Mouse (Mus musculus) heart, postnatal 0 days (tissue): ENCODE data around the gene Iqcf6. TPM values are rescaled to one million over a fixed set of nuclear protein-coding genes. Genes with fewer than 3 reads are reported as not detected.
"Not testable (repeated sequence)": the region's sequence is repeated elsewhere in the genome, so short reads cannot be mapped to it uniquely, and the experiment has no call there.

Source experiments
- ATAC-seq: fragments of 200-750 bp; cut with Nextera tagmentation; 2 replicates; pipeline ENCODE4 v1.8.0; 2017; ENCODE audit warnings: low read depth, moderate number of reproducible peaks, moderate library complexity; ENCODE audit not compliant: insufficient read depth
- DNase-seq: peaks from one replicate; pipeline ENCODE4 v3.0.0-alpha.2; 2016; ENCODE audit warnings: low spot score
- H3K27ac ChIP-seq: fragments of 300-500 bp; sonication (generic); 2 replicates; pipeline ENCODE4 v1.5.1; 2014; ENCODE audit warnings: low read depth, mild to moderate bottlenecking
- H3K27me3 ChIP-seq: fragments of 300-500 bp; sonication (generic); 2 replicates; pipeline ENCODE4 v1.6.1; 2014; ENCODE audit warnings: low read length, mixed read lengths; ENCODE audit not compliant: control insufficient read depth, insufficient read depth
- H3K36me3 ChIP-seq: fragments of 300-500 bp; sonication (generic); replicated peaks from 2 replicates; pipeline ENCODE4 v1.6.1; 2014; ENCODE audit warnings: low read length, mixed read lengths; ENCODE audit not compliant: control insufficient read depth, insufficient read depth
- H3K4me1 ChIP-seq: fragments of 300-500 bp; sonication (generic); 2 replicates; pipeline ENCODE4 v1.6.1; 2014; ENCODE audit warnings: antibody characterized with exemption; ENCODE audit not compliant: control insufficient read depth, insufficient read depth
- H3K4me2 ChIP-seq: fragments of 300-500 bp; sonication (generic); 2 replicates; pipeline ENCODE4 v1.6.1; 2014; ENCODE audit warnings: low read depth, mild to moderate bottlenecking, low read length, moderate library complexity
- H3K4me3 ChIP-seq: fragments of 300-500 bp; sonication (generic); 2 replicates; pipeline ENCODE4 v1.5.1; 2014; ENCODE audit warnings: low read depth, low read length
- H3K9ac ChIP-seq: fragments of 300-500 bp; sonication (generic); replicated peaks from 2 replicates; pipeline ENCODE4 v1.6.1; 2014; ENCODE audit warnings: low read depth, low read length, mixed read lengths
- H3K9me3 ChIP-seq: fragments of 300-500 bp; sonication (generic); replicated peaks from 2 replicates; pipeline ENCODE4 v1.6.1; 2016; ENCODE audit warnings: low read length; ENCODE audit not compliant: control insufficient read depth
- CTCF ChIP-seq: IDR thresholded peaks from 2 replicates; pipeline ENCODE4 v1.5.1; 2016; ENCODE audit warnings: antibody characterized with exemption, control low read depth, low read depth
- EP300 ChIP-seq: IDR thresholded peaks from 2 replicates; pipeline ENCODE4 v1.6.1; 2016; ENCODE audit warnings: antibody characterized with exemption, low read depth
- WGBS: fragments of 180-500 bp; shearing (Covaris S2); extraction: QIAGEN DNeasy Blood & Tissue Kit; methylation state at CpG from one replicate; pipeline ENCODE4 v1.1.7; 2014; 5-methylcytosine and 5-hydroxymethylcytosine counted together
- polyA plus RNA-seq: library from polyadenylated mRNA; unstranded; fragments of >200 nt; fragmentation: Nextera tagmentation; extraction: Ambion mirVana; gene quantifications from 2 replicates; pipeline ENCODE4 v1.2.1, GENCODE M21; 2015
- total RNA-seq: library from RNA; depleted of rRNA; stranded (reverse); fragments of >200 nt; gene quantifications from 2 replicates; pipeline ENCODE4 v1.2.3, GENCODE M21; 2014; ENCODE audit warnings: low replicate concordance; rRNA removed

Gene Iqcf6
- total RNA-seq (not detected in 2 replicates), polyA plus RNA-seq (not detected in 2 replicates)

- no peak for ATAC-seq
- no peak for TF ChIP-seq EP300
- no peak for TF ChIP-seq CTCF
- Histone ChIP-seq H3K27me3 (no peaks in the 10 kb centered on the region), H3K9me3 (no peaks in the 10 kb centered on the region), H3K4me1 (no peaks in the 10 kb centered on the region), H3K4me2 (no peak within 1 kb of the TSS), H3K4me3 (no peak within 1 kb of the TSS), H3K27ac (no peak within 1 kb of the TSS), H3K36me3 (no peaks in the 10 kb centered on the region), H3K9ac (no peak within 1 kb of the TSS)
- 78% methylated on average over 2 of the region's 2 CpGs for WGBS
- DNase-seq, result no peak
Measured at GRCm38 (mm10) chr9:106626282-106626681, at the start of gene Iqcf6. Gene Iqcf6 (plus strand): TSS chr9:106626582.

- Histone ChIP-seq H3K9ac (no peak overlapping the region), H3K9me3 (0 out of 2 replicates have a peak, but pooled peaks cover 4% of the 10 kb centered on the region), H3K27ac (no peak overlapping the region), H3K36me3 (no peaks in the 10 kb centered on the region), H3K4me2 (no peak overlapping the region), H3K4me3 (no peak overlapping the region), H3K27me3 (no peaks in the 10 kb centered on the region), H3K4me1 (no peaks in the 10 kb centered on the region)
- TF ChIP-seq EP300 (no peak), CTCF (no peak)
- 83% methylated on average over 7 of the region's 7 CpGs for WGBS
- no peak for ATAC-seq
- DNase-seq, result no peak
Measured at GRCm38 (mm10) chr9:106580016-106580415, 46.4 kb upstream of the Iqcf6 start.

GRCm38 (mm10) chr9:106582552-106582951 is 43.8 kb upstream of the Iqcf6 start:
- H3K36me3 ChIP-seq, result no peaks in the 10 kb centered on the region
- no peak overlapping the region for H3K4me2 ChIP-seq
- no peaks in the 10 kb centered on the region for H3K4me1 ChIP-seq
- no peak overlapping the region for H3K4me3 ChIP-seq
- DNase-seq, result no peak
- TF ChIP-seq CTCF (no peak), EP300 (no peak)
- 44% methylated on average over 1 of the region's 1 CpGs for WGBS
- no peak overlapping the region for H3K27ac ChIP-seq
- ATAC-seq, result no peak
- no peaks in the 10 kb centered on the region for H3K27me3 ChIP-seq
- no peak overlapping the region for H3K9ac ChIP-seq
- 0 out of 2 replicates have a peak, but pooled peaks cover 4% of the 10 kb centered on the region for H3K9me3 ChIP-seq

GRCm38 (mm10) chr9:106592158-106592557 is 34.2 kb upstream of the Iqcf6 start:
- Histone ChIP-seq H3K9me3 (no peaks in the 10 kb centered on the region), H3K27me3 (no peaks in the 10 kb centered on the region), H3K4me1 (no peaks in the 10 kb centered on the region), H3K36me3 (no peaks in the 10 kb centered on the region), H3K4me3 (no peak overlapping the region), H3K4me2 (no peak overlapping the region), H3K27ac (no peak overlapping the region), H3K9ac (no peak overlapping the region)
- no peak for DNase-seq
- no peak for TF ChIP-seq EP300
- TF ChIP-seq CTCF, result no peak
- no peak for ATAC-seq
- 85% methylated on average over 5 of the region's 5 CpGs for WGBS

- DNase-seq, H3K27me3 ChIP-seq, H3K4me2 ChIP-seq, H3K9me3 ChIP-seq, ATAC-seq, H3K9ac ChIP-seq, H3K27ac ChIP-seq, H3K36me3 ChIP-seq, H3K4me1 ChIP-seq, H3K4me3 ChIP-seq: not testable (repeated sequence)
- 6% methylated on average over 4 of the region's 4 CpGs for WGBS
Measured at GRCm38 (mm10) chr9:106595402-106595801, 31.0 kb upstream of the Iqcf6 start.

GRCm38 (mm10) chr9:106595836-106596235 is 30.5 kb upstream of the Iqcf6 start:
- H3K36me3 ChIP-seq, result no peaks in the 10 kb centered on the region
- no peak overlapping the region for H3K4me2 ChIP-seq
- no peaks in the 10 kb centered on the region for H3K4me1 ChIP-seq
- DNase-seq, result no peak
- H3K9ac ChIP-seq, result no peak overlapping the region
- TF ChIP-seq EP300 (no peak), CTCF (no peak)
- H3K27me3 ChIP-seq, result no peaks in the 10 kb centered on the region
- H3K27ac ChIP-seq, result no peak overlapping the region
- no peak for ATAC-seq
- no peaks in the 10 kb centered on the region for H3K9me3 ChIP-seq
- no peak overlapping the region for H3K4me3 ChIP-seq
- 46% methylated on average over 7 of the region's 7 CpGs for WGBS
